Mouse (Mus musculus): ENCODE data around the gene Lcmt1. TPM values are rescaled to one million over a fixed set of nuclear protein-coding genes. Genes with fewer than 3 reads are reported as not detected.

Gene Lcmt1
- polyA plus RNA-seq, 1 experiment from 2014 or later: 112 TPM

- H3K9ac ChIP-seq (replicated peaks; ENCODE audit: low read depth, low read length): no peak overlapping the region
- H3K9me3 ChIP-seq (ENCODE audit: control insufficient read depth, low read length): no peaks in the 10 kb centered on the region
- H3K4me3 ChIP-seq (ENCODE audit: low read depth, low read length): no peak overlapping the region
- no peak overlapping the region for H3K4me2 ChIP-seq (ENCODE audit: low read depth, low read length)
- no peak overlapping the region for H3K27ac ChIP-seq (ENCODE audit: low read depth, low read length)
- H3K36me3 ChIP-seq (ENCODE audit: control insufficient read depth, insufficient read depth, low read length): peaks cover 19% of the 10 kb centered on the region
- WGBS: 97% methylated on average over 6 of the region's 6 CpGs
- no peaks in the 10 kb centered on the region for H3K27me3 ChIP-seq (ENCODE audit: control insufficient read depth, insufficient read depth, low read length)
- no peaks in the 10 kb centered on the region for H3K4me1 ChIP-seq (ENCODE audit: control insufficient read depth, insufficient read depth, low read length)
- no peak for ATAC-seq (ENCODE audit: low read depth)
These were observed 54.7 kb downstream of the Lcmt1 start for GRCm38 (mm10) chr7:123424281-123424680.

GRCm38 (mm10) chr7:123425134-123425757 lies 55.7 kb downstream of the Lcmt1 start:
- Histone ChIP-seq H3K9ac (replicated peaks; ENCODE audit: low read depth, low read length) (no peak overlapping the region), H3K27ac (ENCODE audit: low read depth, low read length) (no peak overlapping the region), H3K9me3 (ENCODE audit: control insufficient read depth, low read length) (no peaks in the 10 kb centered on the region), H3K4me2 (ENCODE audit: low read depth, low read length) (no peak overlapping the region), H3K36me3 (ENCODE audit: control insufficient read depth, insufficient read depth, low read length) (peaks cover 21% of the 10 kb centered on the region), H3K27me3 (ENCODE audit: control insufficient read depth, insufficient read depth, low read length) (no peaks in the 10 kb centered on the region), H3K4me3 (ENCODE audit: low read depth, low read length) (no peak overlapping the region), H3K4me1 (ENCODE audit: control insufficient read depth, insufficient read depth, low read length) (no peaks in the 10 kb centered on the region)
- WGBS: 90% methylated on average over 6 of the region's 6 CpGs
- no peak for ATAC-seq (ENCODE audit: low read depth)

- ATAC-seq (ENCODE audit: low read depth): no peak
- Histone ChIP-seq H3K4me3 (ENCODE audit: low read depth, low read length) (no peak overlapping the region), H3K36me3 (ENCODE audit: control insufficient read depth, insufficient read depth, low read length) (peaks cover 18% of the 10 kb centered on the region), H3K9me3 (ENCODE audit: control insufficient read depth, low read length) (no peaks in the 10 kb centered on the region), H3K27me3 (ENCODE audit: control insufficient read depth, insufficient read depth, low read length) (no peaks in the 10 kb centered on the region), H3K9ac (replicated peaks; ENCODE audit: low read depth, low read length) (no peak overlapping the region), H3K4me1 (ENCODE audit: control insufficient read depth, insufficient read depth, low read length) (no peaks in the 10 kb centered on the region), H3K27ac (ENCODE audit: low read depth, low read length) (no peak overlapping the region), H3K4me2 (ENCODE audit: low read depth, low read length) (no peak overlapping the region)
- 89% methylated on average over 8 of the region's 8 CpGs for WGBS
These were observed 60.2 kb downstream of the Lcmt1 start for GRCm38 (mm10) chr7:123429624-123430410.

- no peak overlapping the region for H3K4me2 ChIP-seq (ENCODE audit: low read depth, low read length)
- no peaks in the 10 kb centered on the region for H3K27me3 ChIP-seq (ENCODE audit: control insufficient read depth, insufficient read depth, low read length)
- H3K27ac ChIP-seq (ENCODE audit: low read depth, low read length): no peak overlapping the region
- peaks cover 18% of the 10 kb centered on the region for H3K36me3 ChIP-seq (ENCODE audit: control insufficient read depth, insufficient read depth, low read length)
- 74% methylated on average over 4 of the region's 4 CpGs for WGBS
- H3K4me3 ChIP-seq (ENCODE audit: low read depth, low read length): no peak overlapping the region
- ATAC-seq (ENCODE audit: low read depth): no peak
- no peak overlapping the region for H3K9ac ChIP-seq (replicated peaks; ENCODE audit: low read depth, low read length)
- no peaks in the 10 kb centered on the region for H3K4me1 ChIP-seq (ENCODE audit: control insufficient read depth, insufficient read depth, low read length)
- H3K9me3 ChIP-seq (ENCODE audit: control insufficient read depth, low read length): no peaks in the 10 kb centered on the region
These were observed 60.8 kb downstream of the Lcmt1 start for GRCm38 (mm10) chr7:123430411-123430705.

- Histone ChIP-seq H3K27ac (ENCODE audit: low read depth, low read length) (no peak overlapping the region), H3K9me3 (ENCODE audit: control insufficient read depth, low read length) (no peaks in the 10 kb centered on the region), H3K36me3 (ENCODE audit: control insufficient read depth, insufficient read depth, low read length) (peaks cover 18% of the 10 kb centered on the region), H3K9ac (replicated peaks; ENCODE audit: low read depth, low read length) (no peak overlapping the region), H3K4me1 (ENCODE audit: control insufficient read depth, insufficient read depth, low read length) (no peaks in the 10 kb centered on the region), H3K4me3 (ENCODE audit: low read depth, low read length) (no peak overlapping the region), H3K4me2 (ENCODE audit: low read depth, low read length) (no peak overlapping the region), H3K27me3 (ENCODE audit: control insufficient read depth, insufficient read depth, low read length) (no peaks in the 10 kb centered on the region)
- ATAC-seq (ENCODE audit: low read depth): no peak
- 90% methylated on average over 4 of the region's 4 CpGs for WGBS
These were observed 61.6 kb downstream of the Lcmt1 start for GRCm38 (mm10) chr7:123431206-123431605.

GRCm38 (mm10) chr7:123442079-123442478 lies 72.5 kb downstream of the Lcmt1 start:
- Histone ChIP-seq H3K27ac (ENCODE audit: low read depth, low read length) (no peak overlapping the region), H3K9me3 (ENCODE audit: control insufficient read depth, low read length) (no peaks in the 10 kb centered on the region), H3K27me3 (ENCODE audit: control insufficient read depth, insufficient read depth, low read length) (no peaks in the 10 kb centered on the region), H3K9ac (replicated peaks; ENCODE audit: low read depth, low read length) (no peak overlapping the region), H3K4me3 (ENCODE audit: low read depth, low read length) (no peak overlapping the region), H3K4me2 (ENCODE audit: low read depth, low read length) (no peak overlapping the region), H3K36me3 (ENCODE audit: control insufficient read depth, insufficient read depth, low read length) (no peaks in the 10 kb centered on the region), H3K4me1 (ENCODE audit: control insufficient read depth, insufficient read depth, low read length) (no peaks in the 10 kb centered on the region)
- ATAC-seq (ENCODE audit: low read depth): no peak
- 82% methylated on average over 1 of the region's 1 CpGs for WGBS

- Histone ChIP-seq H3K4me3 (ENCODE audit: low read depth, low read length) (no peak overlapping the region), H3K9ac (replicated peaks; ENCODE audit: low read depth, low read length) (no peak overlapping the region), H3K4me1 (ENCODE audit: control insufficient read depth, insufficient read depth, low read length) (no peaks in the 10 kb centered on the region), H3K9me3 (ENCODE audit: control insufficient read depth, low read length) (no peaks in the 10 kb centered on the region), H3K36me3 (ENCODE audit: control insufficient read depth, insufficient read depth, low read length) (no peaks in the 10 kb centered on the region), H3K27me3 (ENCODE audit: control insufficient read depth, insufficient read depth, low read length) (no peaks in the 10 kb centered on the region), H3K27ac (ENCODE audit: low read depth, low read length) (no peak overlapping the region), H3K4me2 (ENCODE audit: low read depth, low read length) (no peak overlapping the region)
- 97% methylated on average over 2 of the region's 2 CpGs for WGBS
- ATAC-seq (ENCODE audit: low read depth): no peak
These were observed 79.2 kb downstream of the Lcmt1 start for GRCm38 (mm10) chr7:123448794-123449193.

GRCm38 (mm10) chr7:123449676-123450075 lies 80.1 kb downstream of the Lcmt1 start:
- Histone ChIP-seq H3K27ac (ENCODE audit: low read depth, low read length) (no peak overlapping the region), H3K4me1 (ENCODE audit: control insufficient read depth, insufficient read depth, low read length) (no peaks in the 10 kb centered on the region), H3K4me2 (ENCODE audit: low read depth, low read length) (no peak overlapping the region), H3K36me3 (ENCODE audit: control insufficient read depth, insufficient read depth, low read length) (no peaks in the 10 kb centered on the region), H3K9ac (replicated peaks; ENCODE audit: low read depth, low read length) (no peak overlapping the region), H3K9me3 (ENCODE audit: control insufficient read depth, low read length) (no peaks in the 10 kb centered on the region), H3K4me3 (ENCODE audit: low read depth, low read length) (no peak overlapping the region), H3K27me3 (ENCODE audit: control insufficient read depth, insufficient read depth, low read length) (no peaks in the 10 kb centered on the region)
- 75% methylated on average over 10 of the region's 10 CpGs for WGBS
- no peak for ATAC-seq (ENCODE audit: low read depth)

- no peak overlapping the region for H3K4me2 ChIP-seq (ENCODE audit: low read depth, low read length)
- 88% methylated on average over 2 of the region's 2 CpGs for WGBS
- no peaks in the 10 kb centered on the region for H3K27me3 ChIP-seq (ENCODE audit: control insufficient read depth, insufficient read depth, low read length)
- H3K4me3 ChIP-seq (ENCODE audit: low read depth, low read length): no peak overlapping the region
- no peaks in the 10 kb centered on the region for H3K9me3 ChIP-seq (ENCODE audit: control insufficient read depth, low read length)
- H3K9ac ChIP-seq (replicated peaks; ENCODE audit: low read depth, low read length): no peak overlapping the region
- no peak overlapping the region for H3K27ac ChIP-seq (ENCODE audit: low read depth, low read length)
- H3K36me3 ChIP-seq (ENCODE audit: control insufficient read depth, insufficient read depth, low read length): no peaks in the 10 kb centered on the region
- no peak for ATAC-seq (ENCODE audit: low read depth)
- no peaks in the 10 kb centered on the region for H3K4me1 ChIP-seq (ENCODE audit: control insufficient read depth, insufficient read depth, low read length)
These were observed 80.9 kb downstream of the Lcmt1 start for GRCm38 (mm10) chr7:123450515-123450914.

Measured in neural tube, embryonic 14.5 days (tissue).